In genomic region chr7:140205864-140206263, GRCm38 (mm10) we compare ENCODE assay signal across 27 mouse cellular contexts. TPM values are rescaled to one million over a fixed set of nuclear protein-coding genes. Genes with fewer than 3 reads are reported as not detected.
DNase-seq lines count a peak whose midpoint lies in the region; ATAC-seq and TF ChIP-seq lines count a peak whose summit lies in the region.
"Had no signal": no experiment of that assay in that cellular context is flagged by ENCODE, and none has a peak within 500 bp of the region (broad histone marks: within the 10 kb centered on the region; RNA-seq: fewer than 3 reads in every experiment).

Olfr524 (minus strand) TSS chr7:140205964.

- no peak within 1 kb of the TSS for H3K9ac ChIP-seq in forebrain, embryonic 11.5 days (ENCODE audit: low read length)
- no peak within 1 kb of the TSS for H3K9ac ChIP-seq in forebrain, postnatal 0 days
- H3K9ac ChIP-seq: embryonic facial prominence, embryonic 12.5 days; forebrain, embryonic 12.5 days had no signal

- ATAC-seq in forebrain, embryonic 11.5 days (replicated peaks; ENCODE audit: low FRiP score): no peak
- ATAC-seq in forebrain, postnatal 0 days: no peak
- ATAC-seq: activated CD4-positive, CD25-positive, alpha-beta regulatory T cell, adult 4 months; CD4-positive, CD25-positive, alpha-beta regulatory T cell, adult 4 months; forebrain, embryonic 14.5 days; forebrain, embryonic 16.5 days; Patski had no signal

- H3K27me3 ChIP-seq in forebrain, embryonic 11.5 days (ENCODE audit: control insufficient read depth, insufficient read depth, low read length): no peaks in the 10 kb centered on the region
- H3K27me3 ChIP-seq in forebrain, postnatal 0 days (ENCODE audit: insufficient read depth, low read length): no peaks in the 10 kb centered on the region
- no peaks in the 10 kb centered on the region for H3K27me3 ChIP-seq in spleen, adult 2 months (ENCODE audit: control insufficient read depth, insufficient read depth, low read length)
- H3K27me3 ChIP-seq: embryonic facial prominence, embryonic 12.5 days; forebrain, embryonic 12.5 days had no signal

- no peak for TF ChIP-seq POLR2A in spleen, adult 2 months (IDR thresholded peaks at IDR 0.05; ENCODE audit: low read depth, low read length)

- no peaks in the 10 kb centered on the region for H3K9me3 ChIP-seq in forebrain, embryonic 11.5 days (ENCODE audit: control insufficient read depth, low read length)
- H3K9me3 ChIP-seq in forebrain, postnatal 0 days (ENCODE audit: low read length): no peaks in the 10 kb centered on the region
- H3K9me3 ChIP-seq: embryonic facial prominence, embryonic 10.5 days; embryonic facial prominence, embryonic 12.5 days; forebrain, embryonic 12.5 days had no signal

- H3K27ac ChIP-seq in forebrain, embryonic 11.5 days (ENCODE audit: low read depth, low read length): no peak within 1 kb of the TSS
- H3K27ac ChIP-seq in forebrain, postnatal 0 days (ENCODE audit: low read depth, low read length): no peak within 1 kb of the TSS
- peak within 1 kb of the TSS; percentile 18; the same call in 1 of the 2 replicates for H3K27ac ChIP-seq in spleen, adult 2 months (ENCODE audit: insufficient read depth, low read length)
- H3K27ac ChIP-seq: embryonic facial prominence, embryonic 10.5 days; embryonic facial prominence, embryonic 12.5 days; forebrain, embryonic 12.5 days had no signal

- no peaks in the 10 kb centered on the region for H3K4me1 ChIP-seq in forebrain, embryonic 11.5 days (replicated peaks; ENCODE audit: control insufficient read depth, insufficient read depth, low read length)
- H3K4me1 ChIP-seq in forebrain, postnatal 0 days (ENCODE audit: insufficient read depth): no peaks in the 10 kb centered on the region
- peaks cover 8% of the 10 kb centered on the region for H3K4me1 ChIP-seq in spleen, adult 2 months (ENCODE audit: control insufficient read depth, insufficient read depth, insufficient read length)
- H3K4me1 ChIP-seq: embryonic facial prominence, embryonic 10.5 days; embryonic facial prominence, embryonic 12.5 days; forebrain, embryonic 12.5 days had no signal

- no peak within 1 kb of the TSS for H3K4me2 ChIP-seq in forebrain, embryonic 11.5 days (ENCODE audit: low read depth, low read length, severe bottlenecking)
- H3K4me2 ChIP-seq in forebrain, postnatal 0 days (ENCODE audit: low read depth): no peak within 1 kb of the TSS
- H3K4me2 ChIP-seq: embryonic facial prominence, embryonic 12.5 days; forebrain, embryonic 12.5 days had no signal

- no peaks in the 10 kb centered on the region for H3K36me3 ChIP-seq in forebrain, embryonic 11.5 days (ENCODE audit: control insufficient read depth, insufficient read depth, low read length)
- H3K36me3 ChIP-seq in forebrain, postnatal 0 days (ENCODE audit: insufficient read depth): no peaks in the 10 kb centered on the region
- no peaks in the 10 kb centered on the region for H3K36me3 ChIP-seq in spleen, adult 2 months (ENCODE audit: control insufficient read depth, insufficient read depth, low read length)
- H3K36me3 ChIP-seq: embryonic facial prominence, embryonic 10.5 days; embryonic facial prominence, embryonic 12.5 days; forebrain, embryonic 12.5 days had no signal

- no peak within 1 kb of the TSS for H3K4me3 ChIP-seq in forebrain, embryonic 11.5 days (ENCODE audit: low read depth, low read length)
- no peak within 1 kb of the TSS for H3K4me3 ChIP-seq in forebrain, postnatal 0 days (ENCODE audit: low read depth, low read length)
- no peak within 1 kb of the TSS for H3K4me3 ChIP-seq in spleen, adult 2 months (ENCODE audit: extremely low read depth, insufficient read depth, insufficient read length)
- H3K4me3 ChIP-seq: embryonic facial prominence, embryonic 10.5 days; embryonic facial prominence, embryonic 12.5 days; forebrain, embryonic 12.5 days had no signal

- DNase-seq in forebrain, embryonic 11.5 days (ENCODE audit: low spot score): peak; percentile 40
- no peak for DNase-seq in forebrain, postnatal 0 days
- no peak for DNase-seq in spleen, adult 2 months (ENCODE audit: low read depth in 1 of 2, low spot score in 2 of 2)
- DNase-seq in spleen, postnatal 4 days (ENCODE audit: low spot score in 2 of 2): no peak
- DNase-seq in thymus, postnatal 4 days: peak; percentile 5
- no peak for DNase-seq in thymus, adult 18-20 months
- DNase-seq in cerebellum, postnatal 10 days: no peak
- DNase-seq: adrenal gland, adult 8-10 months; adrenal gland, postnatal 14 days; adrenal gland, postnatal 36 days; B cell, adult 2 months; cerebellum, adult 11-12 months; cerebellum, adult 2 months; cerebellum, adult 9-10 months; cerebellum, postnatal 25 days had no signal

- TF ChIP-seq CTCF in forebrain, postnatal 0 days (IDR thresholded peaks at IDR 0.05; ENCODE audit: low read depth): no peak
- no peak for TF ChIP-seq CTCF in spleen, adult 2 months (IDR thresholded peaks at IDR 0.05; ENCODE audit: extremely low read depth, insufficient read depth, insufficient read length, insufficient replicate concordance)

RNA-seq across cellular contexts. Expression of gene Olfr524, which starts in this region (rescaled TPM):
- polyA plus RNA-seq in forebrain, embryonic 11.5 days (2014; fragmentation: Nextera tagmentation; extraction: Ambion mirVana): not detected in 2 replicates
- not detected in 2 replicates for total RNA-seq in forebrain, postnatal 0 days (2014; rRNA removed)
- polyA plus RNA-seq in forebrain, postnatal 0 days (2015; fragmentation: Nextera tagmentation; extraction: Ambion mirVana): not detected in 2 replicates
- polyA plus RNA-seq in spleen, adult 2 months (2012; rRNA removed): 0.01 and 0.07 TPM in 2 replicates
- total RNA-seq: adrenal gland, adult 18-20 months; adrenal gland, adult 8-10 months; adrenal gland, postnatal 14 days; adrenal gland, postnatal 36 days; CH12.LX had no signal
- polyA plus RNA-seq: CD4-positive, CD25-positive, alpha-beta regulatory T cell, adult 4 months; cerebellum, adult 2 months; cortical plate, adult 2 months; embryonic facial prominence, embryonic 10.5 days; embryonic facial prominence, embryonic 12.5 days; embryonic facial prominence, embryonic 14.5 days; forebrain, embryonic 12.5 days; forebrain, embryonic 14.5 days; forebrain, embryonic 16.5 days; Patski had no signal

Comparison
In these comparisons a context has a peak if more than half of its experiments do, and no peak if none do; other contexts are left out.
1. Peak in DNase-seq in forebrain, embryonic 11.5 days; RNA of the gene not detected or under 1 TPM.